Mouse (Mus musculus) hindbrain, postnatal 0 days (tissue): ENCODE data around the gene Map7d1. TPM values are rescaled to one million over a fixed set of nuclear protein-coding genes. Genes with fewer than 3 reads are reported as not detected.

Source experiments
- ATAC-seq: fragments of 200-750 bp; cut with Nextera tagmentation; 2 replicates; pipeline ENCODE4 v1.8.0; 2017; ENCODE audit warnings: mild to moderate bottlenecking, moderate TSS enrichment, moderate library complexity
- DNase-seq: peaks from one replicate; pipeline ENCODE4 v3.0.0-alpha.2; 2015; ENCODE audit warnings: low spot score
- H3K27ac ChIP-seq: fragments of 300-500 bp; sonication (generic); 2 replicates; pipeline ENCODE4 v1.5.1; 2014; ENCODE audit warnings: mild to moderate bottlenecking
- H3K27me3 ChIP-seq: fragments of 300-500 bp; sonication (generic); 2 replicates; pipeline ENCODE4 v1.6.1; 2014; ENCODE audit warnings: low read length, mixed read lengths; ENCODE audit not compliant: insufficient read depth
- H3K36me3 ChIP-seq: fragments of 300-500 bp; sonication (generic); 2 replicates; pipeline ENCODE4 v1.6.1; 2014; ENCODE audit warnings: low read length, mixed read lengths; ENCODE audit not compliant: insufficient read depth
- H3K4me1 ChIP-seq: fragments of 300-500 bp; sonication (generic); 2 replicates; pipeline ENCODE4 v1.6.1; 2014; ENCODE audit warnings: antibody characterized with exemption, low read length, mixed read lengths; ENCODE audit not compliant: insufficient read depth
- H3K4me2 ChIP-seq: fragments of 300-500 bp; sonication (generic); 2 replicates; pipeline ENCODE4 v1.6.1; 2014; ENCODE audit warnings: low read depth, mild to moderate bottlenecking, low read length, moderate library complexity, mixed read lengths
- H3K4me3 ChIP-seq: fragments of 300-500 bp; sonication (generic); 2 replicates; pipeline ENCODE4 v1.5.1; 2014; ENCODE audit warnings: low read length
- H3K9ac ChIP-seq: fragments of 300-500 bp; sonication (generic); replicated peaks from 2 replicates; pipeline ENCODE4 v1.6.1; 2014; ENCODE audit warnings: mild to moderate bottlenecking, low read length, moderate library complexity, mixed read lengths
- H3K9me3 ChIP-seq: fragments of 300-500 bp; sonication (generic); 2 replicates; pipeline ENCODE4 v1.6.1; 2016; ENCODE audit warnings: low read length, mixed read lengths
- CTCF ChIP-seq: IDR thresholded peaks from 2 replicates; pipeline ENCODE4 v1.5.1; 2016; ENCODE audit warnings: antibody characterized with exemption, control low read depth, low read depth
- WGBS: fragments of 180-500 bp; shearing (Covaris S2); extraction: QIAGEN DNeasy Blood & Tissue Kit; methylation state at CpG from one replicate; pipeline ENCODE4 v1.1.7; 2014; 5-methylcytosine and 5-hydroxymethylcytosine counted together
- polyA plus RNA-seq: library from polyadenylated mRNA; unstranded; fragments of >200 nt; fragmentation: Nextera tagmentation; extraction: Ambion mirVana; gene quantifications from 2 replicates; pipeline ENCODE4 v1.2.1, GENCODE M21; 2015
- total RNA-seq: library from RNA; depleted of rRNA; stranded (reverse); fragments of >200 nt; gene quantifications from 2 replicates; pipeline ENCODE4 v1.2.3, GENCODE M21; 2014

Map7d1 gene
- total and polyA plus RNA-seq, 2 experiments from 2014 or later = 54.6 to 106 TPM

DNA sequence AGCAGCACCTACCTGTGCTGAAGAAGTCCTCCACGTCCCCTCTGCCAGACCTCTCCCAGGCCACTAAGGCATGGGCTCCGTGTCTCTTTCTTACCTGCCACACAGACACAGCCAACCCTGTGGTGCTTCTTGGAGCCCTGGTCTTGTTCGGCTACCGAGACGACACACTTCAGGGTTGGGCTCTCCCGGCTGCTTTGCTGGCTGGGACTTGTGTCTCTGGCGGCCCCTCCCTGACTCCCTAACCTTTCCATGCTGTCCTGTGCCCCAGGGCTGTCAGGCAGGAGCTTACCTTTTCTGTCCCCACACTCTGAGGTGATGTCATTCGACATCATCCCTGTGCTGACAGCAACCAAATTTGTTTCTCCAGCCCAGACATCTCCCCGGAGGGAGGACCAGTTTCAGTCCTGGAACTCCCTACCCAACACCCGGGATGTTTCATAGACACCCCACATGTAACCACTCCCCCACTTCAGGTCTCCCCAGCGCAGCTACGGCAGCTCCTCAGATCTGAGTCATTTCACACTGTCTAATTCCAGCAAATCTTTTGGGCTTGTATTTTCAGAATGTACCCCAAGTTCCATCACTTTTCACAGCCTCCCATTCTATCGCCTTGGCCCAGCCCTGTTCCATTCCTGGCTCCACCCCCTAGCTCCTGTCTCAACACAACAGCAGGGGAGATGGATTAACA, 9.8 kb downstream of the Map7d1 start:
- DNase-seq = no peak
- H3K4me3 ChIP-seq = no peak overlapping the region
- no peak for ATAC-seq
- no peaks in the 10 kb centered on the region for H3K27me3 ChIP-seq
- no peak overlapping the region for H3K27ac ChIP-seq
- TF ChIP-seq CTCF = no peak
- H3K9ac ChIP-seq = no peak overlapping the region
- no peak overlapping the region for H3K4me2 ChIP-seq
- no peaks in the 10 kb centered on the region for H3K9me3 ChIP-seq
- H3K4me1 ChIP-seq = peaks cover 11% of the 10 kb centered on the region; the same call in 1 of the 2 replicates
- H3K36me3 ChIP-seq = peaks cover 12% of the 10 kb centered on the region
- WGBS = 81% methylated on average over 13 of the region's 13 CpGs

DNA sequence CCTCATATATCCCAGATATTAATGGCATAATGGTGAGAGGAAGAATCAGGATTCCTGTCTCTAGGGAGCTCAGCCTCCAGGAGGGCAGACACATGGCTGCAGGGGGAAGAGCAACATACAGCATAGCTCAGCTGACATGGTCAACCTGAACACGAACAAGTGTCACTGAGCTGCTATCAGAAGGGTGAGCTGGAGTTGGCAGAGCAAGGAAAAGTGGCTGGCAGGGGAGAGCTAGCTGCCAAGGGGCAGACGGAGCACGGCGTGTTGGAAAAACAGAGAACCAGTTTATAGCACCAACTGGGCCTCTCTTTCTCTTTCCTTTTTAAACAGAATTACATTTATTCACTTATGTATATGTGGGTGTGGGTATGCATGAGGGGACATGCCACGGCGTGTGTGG, 13.6 kb downstream of the Map7d1 start:
- ATAC-seq (no peak), DNase-seq (no peak)
- Histone ChIP-seq H3K4me3 (no peak overlapping the region), H3K4me1 (no peaks in the 10 kb centered on the region), H3K9me3 (no peaks in the 10 kb centered on the region), H3K36me3 (peaks cover 45% of the 10 kb centered on the region), H3K27me3 (no peaks in the 10 kb centered on the region), H3K9ac (no peak overlapping the region), H3K4me2 (no peak overlapping the region), H3K27ac (no peak overlapping the region)
- WGBS = 70% methylated on average over 6 of the region's 6 CpGs
- TF ChIP-seq CTCF = no peak

DNA sequence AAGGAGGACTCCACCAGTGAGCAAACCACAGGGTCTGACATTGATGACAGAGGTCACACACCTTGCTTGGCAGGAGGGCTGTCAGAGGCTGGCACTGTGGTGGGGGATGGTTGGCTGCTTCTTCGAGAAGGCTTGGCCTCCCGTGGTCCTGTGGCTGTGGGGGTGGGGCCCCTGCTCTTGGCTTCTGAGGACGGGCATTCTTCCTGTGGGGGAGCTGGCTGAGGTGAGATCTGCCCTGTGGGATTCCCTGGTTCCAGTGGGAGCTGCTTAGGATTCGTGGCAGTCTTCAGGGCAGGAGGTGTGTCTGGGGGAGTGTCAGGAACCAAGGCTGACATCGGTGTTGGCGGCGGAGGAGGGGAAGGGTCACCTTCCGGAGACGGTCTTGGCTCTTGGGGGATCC, 14.2 kb downstream of the Map7d1 start:
- no peak overlapping the region for H3K4me2 ChIP-seq
- no peak overlapping the region for H3K9ac ChIP-seq
- no peaks in the 10 kb centered on the region for H3K27me3 ChIP-seq
- H3K36me3 ChIP-seq = peaks cover 44% of the 10 kb centered on the region
- WGBS = 28% methylated on average over 9 of the region's 9 CpGs
- ATAC-seq (no peak), DNase-seq (no peak)
- TF ChIP-seq CTCF = no peak
- no peak overlapping the region for H3K4me3 ChIP-seq
- no peaks in the 10 kb centered on the region for H3K4me1 ChIP-seq
- no peaks in the 10 kb centered on the region for H3K9me3 ChIP-seq
- no peak overlapping the region for H3K27ac ChIP-seq

DNA sequence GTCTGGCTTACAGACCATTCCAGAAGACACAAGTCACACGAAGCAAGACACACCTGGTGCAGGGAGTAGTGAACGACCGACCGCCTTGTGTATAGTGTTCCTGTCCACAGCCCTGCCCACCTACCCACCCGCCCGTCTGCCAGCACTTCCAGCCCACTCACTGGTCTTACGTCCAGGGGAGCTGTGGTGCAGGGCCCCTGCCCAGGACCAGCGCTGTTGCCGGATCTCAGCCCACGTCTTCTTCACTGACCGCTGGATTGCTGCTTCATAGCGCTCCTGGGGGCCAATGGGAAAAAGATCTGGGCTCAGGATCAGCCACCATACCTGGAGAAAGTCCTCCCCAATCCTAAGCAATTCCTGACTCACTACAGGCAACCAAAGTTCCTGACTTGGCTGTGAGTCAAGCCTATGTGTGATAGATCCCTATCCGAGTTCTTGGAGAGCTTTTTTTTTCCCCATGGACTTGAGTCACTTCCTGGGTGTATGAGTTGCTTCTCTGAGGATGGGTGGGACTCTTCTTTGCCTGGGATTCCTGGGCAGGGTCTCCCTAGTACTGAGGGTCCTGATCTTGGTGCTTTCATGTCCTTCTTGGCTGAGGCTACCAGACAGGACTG, 16.2 kb downstream of the Map7d1 start:
- H3K4me2 ChIP-seq = no peak overlapping the region
- no peak for ATAC-seq
- no peak overlapping the region for H3K4me3 ChIP-seq
- H3K27ac ChIP-seq = no peak overlapping the region
- peaks cover 64% of the 10 kb centered on the region for H3K36me3 ChIP-seq
- no peaks in the 10 kb centered on the region for H3K4me1 ChIP-seq
- H3K9me3 ChIP-seq = no peaks in the 10 kb centered on the region
- no peak for DNase-seq
- WGBS = 89% methylated on average over 13 of the region's 13 CpGs
- H3K27me3 ChIP-seq = no peaks in the 10 kb centered on the region
- TF ChIP-seq CTCF = no peak
- no peak overlapping the region for H3K9ac ChIP-seq

DNA sequence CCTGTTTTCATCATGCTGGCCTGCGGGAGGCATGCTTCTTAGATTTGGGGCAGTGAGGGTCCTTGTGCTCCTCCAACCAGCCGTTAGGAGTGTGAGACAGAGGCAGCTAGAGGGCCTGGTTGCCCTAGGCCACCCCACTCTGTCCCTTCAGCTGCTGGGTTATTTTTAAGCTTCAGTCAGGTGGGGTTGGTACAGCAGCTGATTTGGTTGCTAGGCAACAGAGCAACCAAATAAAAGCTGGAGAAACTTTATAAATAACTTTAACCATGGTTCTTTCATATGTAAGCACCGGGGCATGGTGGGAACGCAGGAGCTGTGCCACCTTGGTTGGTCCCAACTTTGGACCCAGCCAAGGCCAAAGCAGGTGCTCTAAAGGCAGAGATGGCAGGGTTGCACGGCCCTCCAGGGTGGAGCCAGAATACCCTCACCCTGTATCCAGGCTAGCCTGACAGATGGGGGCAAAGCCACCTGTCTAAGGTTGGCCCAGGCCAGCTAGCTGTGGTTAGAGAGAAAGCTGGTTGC, 18.4 kb downstream of the Map7d1 start:
- Histone ChIP-seq H3K9me3 (no peaks in the 10 kb centered on the region), H3K9ac (no peak overlapping the region), H3K4me3 (no peak overlapping the region), H3K4me1 (no peaks in the 10 kb centered on the region), H3K27ac (no peak overlapping the region), H3K36me3 (peaks cover 86% of the 10 kb centered on the region), H3K27me3 (no peaks in the 10 kb centered on the region), H3K4me2 (no peak overlapping the region)
- DNase-seq (no peak), ATAC-seq (peak; percentile 41)
- 0 out of 2 replicates have a peak, but pooled peaks have one; percentile 13 for TF ChIP-seq CTCF
- 39% methylated on average over 5 of the region's 5 CpGs for WGBS

DNA sequence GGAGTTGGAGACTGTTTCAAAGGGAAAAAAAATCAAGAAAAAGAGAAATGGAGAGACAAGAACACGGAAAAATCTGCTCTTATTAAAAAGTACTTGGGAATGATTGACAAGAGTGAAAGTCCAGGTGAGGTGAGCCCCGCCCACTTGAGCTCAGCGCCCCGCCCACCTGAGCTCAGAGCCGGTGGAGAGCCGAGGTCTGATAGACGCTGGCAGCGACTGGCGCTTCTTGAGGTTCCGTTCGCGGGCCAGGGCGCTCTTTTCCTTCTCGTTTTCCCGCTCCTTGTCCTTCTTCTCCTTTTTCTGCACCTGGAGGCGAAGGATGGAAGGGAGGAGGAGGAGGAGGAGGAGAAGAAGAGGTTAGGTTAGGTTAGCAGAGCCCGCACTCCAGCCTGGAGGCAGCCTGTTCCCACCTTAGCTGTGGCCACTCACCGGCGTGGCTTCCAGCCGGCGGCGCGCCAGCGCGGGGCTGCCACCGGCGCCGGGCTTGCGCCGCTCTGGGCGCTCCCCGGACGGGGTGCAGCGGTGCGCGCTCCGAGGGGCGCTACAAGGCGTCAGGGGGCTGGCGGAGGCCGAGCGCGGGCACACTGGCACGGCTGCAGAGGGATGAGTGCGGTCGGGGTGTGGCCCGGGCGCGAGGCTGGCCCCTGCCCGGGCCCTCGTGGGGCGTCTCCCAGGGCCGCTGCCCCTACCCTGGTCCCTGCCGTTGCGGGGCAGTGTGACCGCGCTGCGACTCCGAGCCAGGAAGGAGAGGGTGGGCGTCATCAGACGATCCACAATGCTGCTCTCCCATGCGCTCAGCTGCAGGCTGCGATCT, 19.5 kb downstream of the Map7d1 start:
- no peak overlapping the region for H3K4me3 ChIP-seq
- DNase-seq = no peak
- WGBS = 55% methylated on average over 62 of the region's 63 CpGs
- H3K27me3 ChIP-seq = no peaks in the 10 kb centered on the region
- no peak overlapping the region for H3K9ac ChIP-seq
- H3K27ac ChIP-seq = no peak overlapping the region
- no peaks in the 10 kb centered on the region for H3K4me1 ChIP-seq
- ATAC-seq = no peak
- H3K9me3 ChIP-seq = no peaks in the 10 kb centered on the region
- TF ChIP-seq CTCF = no peak
- peaks cover 94% of the 10 kb centered on the region for H3K36me3 ChIP-seq
- no peak overlapping the region for H3K4me2 ChIP-seq
